Mouse (Mus musculus): ENCODE data around the gene Auts2.

GRCm38 (mm10) chr5:131769273-131769672, 773.9 kb downstream of the Auts2 start:
- TF ChIP-seq POLR2A (IDR thresholded peaks at IDR 0.05; ENCODE audit: borderline replicate concordance, extremely low read depth, low read depth, low read length) (no peak), CTCF (IDR thresholded peaks at IDR 0.05; ENCODE audit: insufficient read depth, low read length) (no peak)

Data from lung, adult 2 months (tissue).